Mouse (Mus musculus) cerebellum, adult 9-11 months (tissue): ENCODE results near the gene Pomt2.
"Not testable (repeated sequence)": the region's sequence is repeated elsewhere in the genome, so short reads cannot be mapped to it uniquely, and the experiment has no call there.

Source experiments
- DNase-seq: peaks from one replicate; pipeline ENCODE4 v3.0.0; 2022

The Pomt2 gene

GRCm38 (mm10) chr12:87147395-87148089 is at the start of gene Pomt2:
Gene Pomt2 (minus strand): TSS chr12:87147968.
- peak; percentile 97 for DNase-seq

DNA sequence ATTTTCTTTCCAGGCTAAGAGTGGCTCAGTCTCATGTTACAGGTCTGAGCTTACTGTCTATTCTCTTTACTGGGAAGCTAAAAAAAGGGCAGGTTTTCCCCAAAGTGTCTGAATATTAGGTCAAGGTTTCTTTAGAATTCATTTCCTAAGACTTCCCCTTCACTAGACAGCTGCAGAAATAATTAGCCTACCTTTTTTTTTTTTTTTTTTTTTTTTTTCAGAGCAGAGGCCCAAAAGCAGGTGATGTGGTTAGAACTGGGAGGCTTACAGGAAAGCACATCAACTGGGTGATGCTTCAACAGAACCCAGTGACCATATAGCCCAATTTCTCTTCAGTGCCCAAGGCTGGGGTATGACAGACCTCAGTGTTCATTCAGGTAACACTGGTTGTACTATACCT is 48.5 kb upstream of the Pomt2 start:
- no peak for DNase-seq

DNA sequence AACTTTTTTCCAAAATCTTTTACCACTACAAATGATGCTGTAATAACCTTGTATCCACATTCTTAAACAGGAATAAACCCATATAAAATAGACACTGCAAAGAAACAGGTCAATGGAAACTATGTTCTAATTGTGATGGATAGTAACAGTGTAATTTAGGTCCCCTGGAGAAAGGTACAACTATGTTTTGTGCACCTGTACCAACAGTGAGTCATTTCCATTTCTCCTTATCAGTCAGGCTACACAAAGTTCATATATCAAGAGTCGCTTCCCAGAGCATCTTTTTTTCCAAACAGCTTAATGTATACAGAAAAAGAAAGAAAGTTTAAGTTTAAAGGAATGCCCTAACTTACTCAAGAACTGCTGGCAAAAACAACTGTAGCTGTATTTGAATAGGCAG is 47.3 kb upstream of the Pomt2 start:
- DNase-seq = no peak

GRCm38 (mm10) chr12:87193008-87193407 is 45.2 kb upstream of the Pomt2 start:
- DNase-seq = no peak

DNA sequence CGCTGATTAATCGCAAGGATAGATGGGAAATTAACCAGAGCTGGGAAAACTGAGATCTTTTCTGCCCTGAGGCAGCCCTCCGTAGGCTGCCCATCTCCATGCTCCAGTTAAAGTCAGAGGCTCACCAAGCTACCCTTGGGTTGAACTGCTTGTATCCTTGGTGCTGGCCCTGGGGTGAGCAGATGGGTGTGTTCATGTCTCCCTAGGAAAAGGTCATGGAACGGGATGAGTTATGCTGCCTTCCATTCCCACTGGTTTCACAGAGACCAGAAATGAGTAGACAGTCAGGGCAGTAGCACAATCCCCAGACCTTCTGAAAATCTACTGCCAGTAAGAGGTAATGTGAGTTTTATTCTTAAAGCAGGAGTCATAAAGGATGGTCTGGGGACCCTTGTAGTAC is 29.9 kb upstream of the Pomt2 start:
- no peak for DNase-seq

DNA sequence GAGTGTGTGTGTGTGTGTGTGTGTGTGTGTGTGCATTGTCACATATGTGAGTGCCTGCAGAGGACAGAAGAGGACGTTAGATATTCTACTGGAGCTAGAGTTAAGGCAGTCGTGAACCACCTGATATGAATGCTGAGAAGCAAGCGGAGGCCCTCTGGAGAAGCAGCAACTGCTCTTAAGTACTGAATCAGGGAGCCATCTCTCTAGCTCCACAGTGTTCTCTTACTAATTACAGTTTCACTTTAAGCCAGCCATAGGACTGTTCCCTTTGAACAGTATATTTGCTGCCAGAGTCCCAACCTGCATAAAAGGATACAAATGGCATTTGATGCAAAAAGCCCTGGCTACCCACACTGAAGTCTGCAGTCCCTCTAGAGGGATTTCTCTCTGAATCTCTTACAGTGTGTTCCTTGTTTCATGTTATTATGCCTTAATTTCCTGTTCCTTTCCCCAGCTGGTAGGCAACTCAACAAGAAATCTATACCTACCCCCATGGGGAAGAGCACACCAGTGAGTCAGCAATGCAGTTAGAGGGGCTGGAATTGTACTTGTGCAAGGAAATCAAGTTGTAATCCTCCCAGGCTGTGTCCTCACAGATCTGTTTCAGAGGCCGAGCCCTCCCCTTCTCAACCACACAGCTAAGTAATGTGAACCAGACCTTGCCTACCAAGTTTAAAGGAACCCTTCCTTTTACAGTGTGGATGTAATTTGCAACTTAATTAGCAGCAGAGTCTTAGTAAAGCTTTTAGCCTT is 27.6 kb upstream of the Pomt2 start:
- no peak for DNase-seq

GRCm38 (mm10) chr12:87160815-87161214 is 13.0 kb upstream of the Pomt2 start:
- DNase-seq = no peak

DNA sequence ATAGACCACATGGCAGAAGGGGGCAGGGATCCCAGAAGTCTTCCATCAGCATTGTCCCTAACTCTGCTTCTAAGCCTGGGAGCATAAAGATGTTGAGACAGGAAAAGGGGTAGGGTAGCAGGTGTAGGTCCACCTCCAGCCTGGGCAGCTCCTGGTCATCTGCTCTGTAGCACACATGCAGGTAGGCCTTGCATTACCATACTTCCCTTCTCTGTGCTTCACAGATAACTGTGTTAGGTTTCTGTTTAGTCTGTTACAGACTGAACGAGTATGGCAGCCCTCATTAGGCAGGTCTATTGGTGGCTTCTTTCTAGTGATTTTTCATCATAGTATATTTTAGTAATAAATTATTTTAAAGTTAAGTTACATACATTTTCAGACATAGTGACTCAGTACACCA is 12.5 kb upstream of the Pomt2 start:
- no peak for DNase-seq

DNA sequence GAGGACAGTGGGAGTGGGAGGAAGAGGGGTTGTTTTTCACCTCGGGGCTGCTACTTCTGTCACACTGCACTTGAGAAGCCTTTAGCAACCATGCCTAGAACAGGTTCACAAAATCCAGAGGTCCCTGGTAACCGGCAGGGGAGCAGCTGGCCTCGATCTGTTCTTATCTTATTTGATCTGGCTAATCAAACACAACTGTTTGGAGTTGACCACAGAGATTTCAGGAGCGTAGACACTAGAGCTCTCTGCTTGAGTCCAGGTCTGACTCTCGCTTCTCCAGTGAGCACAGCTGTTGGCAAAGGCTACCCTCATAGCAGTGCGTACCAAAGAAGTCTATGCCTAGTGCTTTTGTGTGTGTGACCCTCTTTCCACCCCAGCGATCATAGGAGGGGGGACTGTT is 10.3 kb upstream of the Pomt2 start:
- DNase-seq = no peak

GRCm38 (mm10) chr12:87157361-87157760 is 9.6 kb upstream of the Pomt2 start:
- no peak for DNase-seq

DNA sequence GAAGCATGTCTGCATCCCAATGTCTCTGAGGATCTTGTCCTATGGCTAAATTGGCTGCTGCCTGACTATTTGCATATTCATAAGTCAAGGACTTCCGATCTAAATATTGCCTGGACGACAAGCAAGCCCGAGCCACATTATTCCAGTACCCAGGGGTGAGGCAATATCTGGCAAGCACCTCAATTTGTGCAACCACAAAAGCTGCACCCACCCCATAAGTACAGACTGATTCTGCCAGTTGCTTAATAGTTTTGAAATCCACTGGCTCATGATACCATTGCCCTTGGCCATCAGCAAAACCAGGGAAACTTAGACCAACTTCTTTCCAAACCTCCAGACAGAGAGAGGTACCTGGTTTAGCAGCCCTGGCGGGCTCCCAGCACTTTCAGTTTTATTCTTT is 6.7 kb upstream of the Pomt2 start:
- not testable (repeated sequence) for DNase-seq

GRCm38 (mm10) chr12:87149471-87149870 is 1.7 kb upstream of the Pomt2 start:
- peak; percentile 36 for DNase-seq

DNA sequence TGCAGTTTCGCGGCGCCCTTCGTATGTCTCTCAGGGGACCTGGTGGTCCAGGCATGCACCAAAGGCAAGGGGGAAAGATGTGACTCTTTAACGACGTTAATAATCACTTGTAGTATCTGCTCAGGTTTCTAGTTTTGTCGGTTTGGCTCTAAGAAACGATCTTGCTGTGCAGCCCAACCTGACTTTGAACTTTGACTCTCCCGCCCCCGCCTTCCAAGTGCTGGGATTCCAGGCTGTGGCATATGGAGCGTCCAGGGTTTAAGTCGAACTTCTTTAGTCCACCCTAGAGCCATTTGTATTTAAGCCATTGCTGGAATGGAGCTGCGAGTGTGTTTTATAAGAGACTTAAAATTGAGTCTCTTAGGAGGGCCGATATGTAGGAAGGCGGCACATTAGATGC is 368 bp upstream of the Pomt2 start:
- no peak for DNase-seq

DNA sequence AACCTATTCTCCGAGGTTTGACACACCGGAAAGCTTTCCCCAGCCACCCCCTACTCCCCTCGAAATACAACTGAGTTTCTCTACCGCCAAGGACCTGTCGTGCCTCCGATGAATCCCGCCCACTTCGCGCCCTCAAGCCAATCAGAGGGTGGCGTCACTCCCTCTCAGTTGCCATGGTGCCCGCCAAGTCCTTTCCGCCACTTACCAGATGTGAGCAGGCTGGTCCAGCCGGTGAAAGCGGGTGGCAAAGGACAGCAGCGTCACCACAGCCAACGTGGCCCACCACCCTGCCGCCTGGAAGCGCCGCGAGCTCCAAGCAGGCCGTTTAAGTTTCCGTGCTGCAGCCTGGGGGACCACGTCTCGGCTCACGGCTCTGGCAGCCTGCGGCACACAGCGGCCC is 802 bp downstream of the Pomt2 start, which contains the start of gene Gstz1:
Gene Gstz1, plus strand, starts transcription at position 200 of the 400 bp plus-strand sequence.
- DNase-seq = peak; percentile 87

DNA sequence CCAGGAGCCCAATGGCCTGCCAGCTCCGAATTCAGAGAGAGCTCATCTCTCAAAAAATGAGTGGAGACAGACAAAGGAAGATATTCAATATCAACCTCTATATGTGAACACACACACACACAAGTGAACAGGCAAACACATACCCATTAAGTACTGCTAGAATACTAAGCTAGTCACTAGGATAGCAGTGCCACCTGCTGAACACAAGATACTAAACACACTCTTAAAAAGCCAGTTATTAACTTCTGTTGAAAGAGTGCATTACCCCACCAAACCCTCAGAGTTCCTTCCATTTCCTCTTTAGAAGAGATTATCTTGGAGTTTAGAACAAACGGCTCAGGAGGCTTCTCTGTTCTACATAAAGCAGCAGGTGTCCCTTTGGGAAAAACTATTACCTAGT is 5.6 kb downstream of the Pomt2 start:
- no peak for DNase-seq

GRCm38 (mm10) chr12:87138768-87139167 is 9.0 kb downstream of the Pomt2 start:
- no peak for DNase-seq

DNA sequence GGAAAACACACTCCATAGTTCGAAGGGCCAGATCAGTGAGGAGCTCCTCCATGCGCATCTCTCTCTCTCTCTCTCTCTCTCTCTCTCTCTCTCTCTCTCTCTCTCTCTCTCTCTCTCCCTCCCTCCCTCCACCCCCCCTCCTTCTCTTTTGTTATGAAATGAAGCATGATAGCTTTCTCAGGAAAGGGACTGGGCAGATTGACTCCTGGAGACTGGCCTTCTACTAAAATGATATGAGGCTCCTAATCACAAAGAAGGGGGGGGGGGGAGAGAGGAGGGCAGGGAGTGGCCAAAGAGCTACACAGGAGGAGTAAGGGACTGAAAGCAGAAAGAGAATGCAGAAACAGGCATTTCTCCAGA is 9.4 kb downstream of the Pomt2 start:
- DNase-seq = no peak

DNA sequence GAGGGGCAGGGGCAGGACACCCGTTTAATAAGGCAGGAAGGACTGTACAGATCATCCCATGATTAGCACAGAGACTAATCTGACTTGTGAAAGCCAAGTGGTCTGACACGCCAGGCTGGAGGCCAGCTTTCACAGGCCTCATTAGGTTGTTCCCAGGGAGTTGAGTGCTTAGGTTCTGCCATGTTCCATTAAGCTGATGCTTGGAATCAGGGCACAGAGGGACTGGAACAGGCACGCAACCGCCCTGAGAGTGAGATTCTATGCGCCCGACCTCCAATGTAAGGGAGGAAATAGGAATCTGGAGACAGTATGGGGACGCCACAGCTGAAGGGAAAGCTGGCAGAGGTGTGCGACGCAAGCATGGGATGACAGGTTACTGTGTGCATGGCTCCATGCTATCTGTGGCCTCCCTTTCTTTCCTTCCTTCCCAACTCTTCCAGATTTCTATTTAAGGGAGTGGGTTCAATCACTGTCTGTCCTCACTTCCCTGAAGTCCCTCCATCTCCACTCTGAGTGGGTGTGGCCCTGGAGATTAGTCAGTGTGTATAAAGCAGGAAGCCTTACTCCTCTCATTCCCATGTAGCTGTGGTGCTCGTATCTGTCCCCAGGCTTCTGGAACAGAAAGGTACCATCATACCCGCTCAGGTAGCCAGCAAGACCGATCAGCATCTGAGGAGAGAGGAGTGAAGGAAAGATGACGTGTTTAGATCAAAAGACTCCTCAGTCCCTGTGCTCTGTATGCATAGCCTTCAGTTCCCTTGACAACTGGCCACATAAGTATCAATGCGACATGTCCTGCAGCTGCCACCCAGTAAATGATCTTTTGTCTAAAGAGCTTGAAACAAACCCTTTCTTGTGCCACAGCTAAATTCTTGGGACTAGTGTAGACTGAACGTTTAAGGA is 10.1 kb downstream of the Pomt2 start:
- DNase-seq = no peak

- no peak for DNase-seq
These were observed 15.0 kb downstream of the Pomt2 start for GRCm38 (mm10) chr12:87132784-87133183.

- no peak for DNase-seq
These were observed 15.6 kb downstream of the Pomt2 start for GRCm38 (mm10) chr12:87132210-87132609.

DNA sequence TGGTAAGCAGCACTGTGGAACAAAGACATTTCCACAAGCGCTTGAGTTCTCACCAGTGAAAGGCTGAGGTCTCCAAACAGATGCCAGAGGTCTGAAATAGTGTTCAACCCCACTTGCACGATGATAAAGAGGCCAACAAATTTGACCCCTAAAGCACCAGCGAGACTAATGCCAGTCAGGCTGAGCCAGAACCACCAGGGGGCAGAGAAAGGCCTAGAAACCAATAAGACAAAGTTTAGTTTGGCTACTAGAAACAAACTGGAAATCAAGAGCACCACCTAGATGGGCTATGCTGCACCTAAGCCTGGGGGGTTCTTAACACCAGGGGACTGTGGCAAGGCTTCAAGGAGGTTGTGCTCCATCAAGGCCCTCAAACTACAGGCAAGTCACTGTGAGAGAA is 16.1 kb downstream of the Pomt2 start:
- no peak for DNase-seq

DNA sequence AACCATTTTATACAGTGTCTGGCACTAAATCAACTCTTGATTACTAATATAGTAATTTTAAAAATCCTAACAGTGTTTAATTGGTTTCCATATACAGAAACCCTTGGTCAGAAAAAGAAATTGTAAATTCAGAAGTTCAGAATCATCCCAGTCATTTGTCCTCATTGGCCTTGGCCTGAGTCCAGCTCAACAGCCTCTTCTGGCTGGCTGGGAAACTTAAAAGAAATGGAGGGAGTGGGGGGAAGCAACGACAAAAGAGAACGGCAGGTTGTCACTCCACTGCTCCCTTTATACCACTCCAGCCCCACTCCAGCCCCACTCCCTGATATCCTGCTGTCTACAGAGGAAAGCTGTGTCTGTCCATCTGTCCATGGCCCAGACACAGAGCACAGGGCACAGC is 16.6 kb downstream of the Pomt2 start:
- DNase-seq = no peak

- DNase-seq = no peak
These were observed 17.5 kb downstream of the Pomt2 start for GRCm38 (mm10) chr12:87130224-87130623.

DNA sequence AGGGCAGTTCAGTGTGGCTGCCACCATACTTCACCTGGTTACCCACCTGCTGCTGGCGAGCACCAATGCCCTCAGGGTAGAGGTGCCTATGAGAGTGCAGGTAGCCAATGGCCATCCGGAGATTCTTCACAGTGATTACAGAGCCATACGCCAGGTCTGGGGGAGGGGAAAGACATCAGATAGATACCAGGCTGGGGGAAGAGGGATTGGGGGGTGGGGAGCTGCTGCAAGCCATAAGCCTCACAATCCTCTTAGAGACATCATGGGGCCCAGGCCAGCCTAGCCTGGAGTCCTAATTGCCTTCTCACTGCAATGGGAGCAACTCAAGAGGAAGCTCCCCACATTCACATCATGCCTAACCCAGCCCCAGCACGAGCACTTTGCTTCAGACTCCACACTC is 20.5 kb downstream of the Pomt2 start:
- DNase-seq = no peak
